Comparison of ENCODE assay signal across 9 mouse cellular contexts in the genomic region with DNA sequence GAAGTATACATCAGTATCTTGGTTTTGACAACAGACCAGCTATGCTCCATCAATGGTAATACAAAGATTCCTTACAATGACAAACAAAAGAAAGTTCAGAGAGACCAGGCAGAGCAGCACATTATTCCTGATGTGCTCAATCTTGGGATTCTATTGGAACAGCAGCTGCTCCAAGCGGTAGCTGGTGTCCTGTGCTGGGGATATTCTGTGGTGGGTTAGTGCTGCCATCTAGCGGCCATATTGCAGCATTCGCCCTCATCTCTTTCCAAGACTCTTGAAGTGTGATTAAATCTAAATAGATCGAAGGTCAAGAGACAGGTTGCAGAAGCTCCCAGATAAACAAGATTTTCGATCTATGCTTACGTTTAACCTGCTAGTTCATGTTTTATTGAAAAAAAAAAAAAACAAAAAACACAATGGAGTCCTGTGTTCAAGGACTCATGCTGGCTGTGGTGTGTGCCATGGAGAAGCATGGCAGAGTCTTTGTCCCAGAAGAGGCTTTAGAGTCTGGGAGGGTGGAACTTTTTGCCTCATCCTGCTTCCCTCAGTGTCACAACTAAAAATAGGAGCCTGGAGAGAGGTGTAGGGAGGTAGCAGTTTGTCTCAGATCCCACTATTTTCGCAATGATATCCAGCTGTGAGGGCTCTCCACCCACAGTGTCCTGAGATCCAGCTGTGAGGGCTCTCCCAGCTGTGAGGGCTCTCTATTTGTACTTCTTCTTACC.
DNase-seq lines count a peak whose midpoint lies in the region; ATAC-seq and TF ChIP-seq lines count a peak whose summit lies in the region.
"Had no signal": no experiment of that assay in that cellular context is flagged by ENCODE, and none has a peak within 500 bp of the region (broad histone marks: within the 10 kb centered on the region; RNA-seq: fewer than 3 reads in every experiment).

No protein-coding gene starts in this region.

- no peak for TF ChIP-seq POLR2A in myocyte (IDR thresholded peaks at IDR 0.05; ENCODE audit: insufficient read length, low read depth)

- H3K9ac ChIP-seq in intestine, postnatal 0 days (ENCODE audit: low read depth, low read length) = no peak overlapping the region
- no peak overlapping the region for H3K9ac ChIP-seq in limb, embryonic 11.5 days (ENCODE audit: low read length)
- H3K9ac ChIP-seq: embryonic facial prominence, embryonic 15.5 days had no signal

- DNase-seq in 3134 (ENCODE audit: extremely low read depth, insufficient read length, low spot score) (peak; percentile 27), R1 (ENCODE audit: low read depth, low spot score) (peak; percentile 83)
- DNase-seq in cerebellum, postnatal 14 days = peak; percentile 78 to 83
- DNase-seq in gastrocnemius, adult 18-20 months (ENCODE audit: low spot score) = peak; percentile 66
- peak; percentile 82 for DNase-seq in limb, embryonic 11.5 days (ENCODE audit: low spot score)
- peak; percentile 79 for DNase-seq in splenic B cell, adult 2 months (ENCODE audit: low read depth, low spot score)

- ATAC-seq in intestine, postnatal 0 days = 0 out of 2 replicates have a peak, but pooled peaks have one; percentile 53
- peak; percentile 62; the same call in 1 of the 2 replicates for ATAC-seq in limb, embryonic 11.5 days (ENCODE audit: insufficient number of reproducible peaks, low FRiP score, low TSS enrichment, low read depth)

- no peak overlapping the region for H3K4me3 ChIP-seq in intestine, postnatal 0 days (ENCODE audit: low read depth, low read length)
- no peak overlapping the region for H3K4me3 ChIP-seq in limb, embryonic 11.5 days (ENCODE audit: low read depth, low read length)
- H3K4me3 ChIP-seq in myocyte = no peak overlapping the region
- H3K4me3 ChIP-seq: embryonic facial prominence, embryonic 15.5 days had no signal

- H3ac ChIP-seq in myocyte (ENCODE audit: control insufficient read depth, insufficient read length) = no peak overlapping the region

- H3K27ac ChIP-seq in intestine, postnatal 0 days (ENCODE audit: low read depth, low read length) = no peak overlapping the region
- no peak overlapping the region for H3K27ac ChIP-seq in limb, embryonic 11.5 days (replicated peaks; ENCODE audit: low read depth, low read length)
- H3K27ac ChIP-seq: embryonic facial prominence, embryonic 15.5 days had no signal

- no peaks in the 10 kb centered on the region for H3K36me3 ChIP-seq in intestine, postnatal 0 days (ENCODE audit: control insufficient read depth, insufficient read depth)
- H3K36me3 ChIP-seq in limb, embryonic 11.5 days (ENCODE audit: control insufficient read depth, insufficient read depth, low read length) = no peaks in the 10 kb centered on the region
- no peaks in the 10 kb centered on the region for H3K36me3 ChIP-seq in myocyte (ENCODE audit: control insufficient read depth, insufficient read depth)
- no peaks in the 10 kb centered on the region for H3K36me3 ChIP-seq in splenic B cell, adult 2 months (ENCODE audit: control insufficient read depth, insufficient read depth, low read length, poor library complexity, severe bottlenecking)
- H3K36me3 ChIP-seq: embryonic facial prominence, embryonic 15.5 days had no signal

- peak; percentile 97 for TF ChIP-seq CTCF in intestine, postnatal 0 days (IDR thresholded peaks at IDR 0.05; ENCODE audit: low read depth)

- WGBS in intestine, postnatal 0 days = 10% methylated on average over 7 of the region's 7 CpGs
- WGBS in limb, embryonic 11.5 days = 17% methylated on average over 7 of the region's 7 CpGs

- no peaks in the 10 kb centered on the region for H3K79me2 ChIP-seq in myocyte (ENCODE audit: control insufficient read depth, insufficient read depth)

- no peaks in the 10 kb centered on the region; the same call in 1 of the 2 replicates for H3K27me3 ChIP-seq in intestine, postnatal 0 days (replicated peaks; ENCODE audit: control insufficient read depth, insufficient read depth, low read length)
- H3K27me3 ChIP-seq in limb, embryonic 11.5 days (ENCODE audit: control insufficient read depth, insufficient read depth, low read length) = no peaks in the 10 kb centered on the region
- H3K27me3 ChIP-seq in myocyte (ENCODE audit: control insufficient read depth, insufficient read depth, insufficient read length) = no peaks in the 10 kb centered on the region
- no peaks in the 10 kb centered on the region for H3K27me3 ChIP-seq in splenic B cell, adult 2 months (ENCODE audit: control insufficient read depth, insufficient read depth, low read length, poor library complexity, severe bottlenecking)
- H3K27me3 ChIP-seq: embryonic facial prominence, embryonic 15.5 days had no signal

- no peaks in the 10 kb centered on the region for H3K4me1 ChIP-seq in intestine, postnatal 0 days (replicated peaks; ENCODE audit: control insufficient read depth, insufficient read depth, low read length)
- H3K4me1 ChIP-seq in limb, embryonic 11.5 days (ENCODE audit: control insufficient read depth, insufficient read depth, low read length) = no peaks in the 10 kb centered on the region
- H3K4me1 ChIP-seq: embryonic facial prominence, embryonic 15.5 days had no signal

- H3K4me2 ChIP-seq in intestine, postnatal 0 days (replicated peaks; ENCODE audit: low read depth) = no peak overlapping the region
- no peak overlapping the region for H3K4me2 ChIP-seq in limb, embryonic 11.5 days (ENCODE audit: low read depth, severe bottlenecking)
- H3K4me2 ChIP-seq in myocyte (ENCODE audit: low read depth) = peak overlapping the region; percentile 16
- H3K4me2 ChIP-seq: embryonic facial prominence, embryonic 15.5 days had no signal

- no peaks in the 10 kb centered on the region for H3K9me3 ChIP-seq in intestine, postnatal 0 days (ENCODE audit: control insufficient read depth)
- no peaks in the 10 kb centered on the region for H3K9me3 ChIP-seq in limb, embryonic 11.5 days (ENCODE audit: control insufficient read depth, low read length)
- H3K9me3 ChIP-seq: embryonic facial prominence, embryonic 15.5 days had no signal

TF ChIP-seq in myocyte, 11 proteins besides CTCF, POLR2A, EP300 and RAD21:
- TF ChIP-seq MYOD1 (IDR thresholded peaks at IDR 0.05; ENCODE audit: control insufficient read depth in 1 of 3, insufficient read length in 2 of 3, low read depth in 2 of 3) (peak in 1 of 3 experiments; percentile 27), TCF12 (IDR thresholded peaks at IDR 0.05; ENCODE audit: insufficient read depth, poor library complexity, severe bottlenecking) (no peak), MYOG (IDR thresholded peaks at IDR 0.05; ENCODE audit: control insufficient read depth in 1 of 3, insufficient read depth in 1 of 3, insufficient read length in 2 of 3, low read depth in 2 of 3) (peak in 2 of 3 experiments; percentile 39 to 46), USF1 (IDR thresholded peaks at IDR 0.05; ENCODE audit: low read depth) (no peak)

Comparison
In these comparisons a context has a peak if more than half of its experiments do, and no peak if none do; other contexts are left out.
1. DNase-seq: peak in every context shown above with its lines; median percentile 83 in R1; 82 in limb, embryonic 11.5 days; 80 in cerebellum, postnatal 14 days; 79 in splenic B cell, adult 2 months; 66 in gastrocnemius, adult 18-20 months; 27 in 3134.